Mouse (Mus musculus): ENCODE measurements around the gene Gm15737. TPM values are rescaled to one million over a fixed set of nuclear protein-coding genes. Genes with fewer than 3 reads are reported as not detected.

Gene Gm15737
- polyA plus RNA-seq (2016; fragmentation: Nextera tagmentation; extraction: Ambion mirVana) = 0.13 and 0.15 TPM in 2 replicates

GRCm38 (mm10) chr6:92869089-92869581 is at the start of gene Gm15737:
Gm15737 (plus strand) TSS chr6:92869357.
- Histone ChIP-seq H3K4me2 (replicated peaks) (peak within 1 kb of the TSS; percentile 7; the same call in 1 of the 2 replicates), H3K9ac (no peak within 1 kb of the TSS), H3K4me1 (peaks cover 11% of the 10 kb centered on the region), H3K36me3 (peaks cover 8% of the 10 kb centered on the region; the same call in 1 of the 2 replicates), H3K9me3 (no peaks in the 10 kb centered on the region), H3K27ac (peak within 1 kb of the TSS; percentile 64), H3K27me3 (no peaks in the 10 kb centered on the region), H3K4me3 (no peak within 1 kb of the TSS)
- WGBS = 23% methylated on average over 4 of the region's 4 CpGs
- no peak for ATAC-seq (ENCODE audit: insufficient number of reproducible peaks, insufficient read depth, low FRiP score, low TSS enrichment)

GRCm38 (mm10) chr6:92821606-92822005 is 47.6 kb upstream of the Gm15737 start:
- WGBS = 48% methylated on average over 5 of the region's 5 CpGs

GRCm38 (mm10) chr6:92822006-92822405 is 47.2 kb upstream of the Gm15737 start:
- 65% methylated on average over 6 of the region's 6 CpGs for WGBS
- H3K4me1 ChIP-seq = peaks cover under 1% of the 10 kb centered on the region; the same call in 1 of the 2 replicates
- ATAC-seq (ENCODE audit: insufficient number of reproducible peaks, insufficient read depth, low FRiP score, low TSS enrichment) = no peak

More at GRCm38 (mm10) chr6:92821606-92822005, 47.6 kb upstream of the Gm15737 start:
- H3K36me3 ChIP-seq = no peaks in the 10 kb centered on the region
- peaks cover 2% of the 10 kb centered on the region; the same call in 1 of the 2 replicates for H3K4me1 ChIP-seq
- no peak overlapping the region for H3K4me2 ChIP-seq (replicated peaks)
- H3K9ac ChIP-seq = no peak overlapping the region
- no peaks in the 10 kb centered on the region for H3K9me3 ChIP-seq
- H3K27ac ChIP-seq = no peak overlapping the region
- no peak overlapping the region for H3K4me3 ChIP-seq
- H3K27me3 ChIP-seq = 0 out of 2 replicates have a peak, but pooled peaks cover 2% of the 10 kb centered on the region
- no peak for ATAC-seq (ENCODE audit: insufficient number of reproducible peaks, insufficient read depth, low FRiP score, low TSS enrichment)

GRCm38 (mm10) chr6:92823991-92824390 is 45.2 kb upstream of the Gm15737 start:
- WGBS = 31% methylated on average over 7 of the region's 7 CpGs
- no peak overlapping the region for H3K27ac ChIP-seq
- H3K36me3 ChIP-seq = no peaks in the 10 kb centered on the region
- no peak overlapping the region for H3K4me3 ChIP-seq
- H3K9me3 ChIP-seq = no peaks in the 10 kb centered on the region
- no peak overlapping the region for H3K9ac ChIP-seq
- ATAC-seq (ENCODE audit: insufficient number of reproducible peaks, insufficient read depth, low FRiP score, low TSS enrichment) = no peak
- peaks cover 11% of the 10 kb centered on the region for H3K4me1 ChIP-seq
- H3K27me3 ChIP-seq = 0 out of 2 replicates have a peak, but pooled peaks cover 2% of the 10 kb centered on the region
- H3K4me2 ChIP-seq (replicated peaks) = no peak overlapping the region

More at GRCm38 (mm10) chr6:92822006-92822405, 47.2 kb upstream of the Gm15737 start:
- Histone ChIP-seq H3K4me3 (no peak overlapping the region), H3K9me3 (no peaks in the 10 kb centered on the region), H3K27me3 (0 out of 2 replicates have a peak, but pooled peaks cover 2% of the 10 kb centered on the region), H3K36me3 (no peaks in the 10 kb centered on the region), H3K9ac (no peak overlapping the region), H3K4me2 (replicated peaks) (no peak overlapping the region), H3K27ac (no peak overlapping the region)

- WGBS = 85% methylated on average over 5 of the region's 5 CpGs
These were observed 42.6 kb upstream of the Gm15737 start for GRCm38 (mm10) chr6:92826561-92826960.

GRCm38 (mm10) chr6:92827360-92827759 is 41.8 kb upstream of the Gm15737 start:
- 36% methylated on average over 5 of the region's 5 CpGs for WGBS

More at GRCm38 (mm10) chr6:92826561-92826960, 42.6 kb upstream of the Gm15737 start:
- Histone ChIP-seq H3K9ac (no peak overlapping the region), H3K27ac (no peak overlapping the region), H3K4me2 (replicated peaks) (no peak overlapping the region), H3K36me3 (no peaks in the 10 kb centered on the region), H3K4me3 (no peak overlapping the region), H3K9me3 (no peaks in the 10 kb centered on the region), H3K27me3 (0 out of 2 replicates have a peak, but pooled peaks cover 2% of the 10 kb centered on the region), H3K4me1 (peaks cover 11% of the 10 kb centered on the region)
- no peak for ATAC-seq (ENCODE audit: insufficient number of reproducible peaks, insufficient read depth, low FRiP score, low TSS enrichment)

GRCm38 (mm10) chr6:92829148-92829547 is 40.0 kb upstream of the Gm15737 start:
- peaks cover 11% of the 10 kb centered on the region for H3K4me1 ChIP-seq
- no peak overlapping the region for H3K9ac ChIP-seq
- H3K9me3 ChIP-seq = no peaks in the 10 kb centered on the region
- ATAC-seq (ENCODE audit: insufficient number of reproducible peaks, insufficient read depth, low FRiP score, low TSS enrichment) = no peak
- no peaks in the 10 kb centered on the region for H3K27me3 ChIP-seq
- H3K4me3 ChIP-seq = no peak overlapping the region
- H3K4me2 ChIP-seq (replicated peaks) = no peak overlapping the region
- 85% methylated on average over 2 of the region's 2 CpGs for WGBS
- no peak overlapping the region for H3K27ac ChIP-seq
- no peaks in the 10 kb centered on the region for H3K36me3 ChIP-seq

More at GRCm38 (mm10) chr6:92827360-92827759, 41.8 kb upstream of the Gm15737 start:
- no peaks in the 10 kb centered on the region for H3K9me3 ChIP-seq
- no peaks in the 10 kb centered on the region for H3K36me3 ChIP-seq
- H3K4me3 ChIP-seq = no peak overlapping the region
- no peak overlapping the region for H3K9ac ChIP-seq
- 0 out of 2 replicates have a peak, but pooled peaks cover 2% of the 10 kb centered on the region for H3K27me3 ChIP-seq
- no peak overlapping the region for H3K27ac ChIP-seq
- H3K4me2 ChIP-seq (replicated peaks) = no peak overlapping the region
- H3K4me1 ChIP-seq = peaks cover 11% of the 10 kb centered on the region
- ATAC-seq (ENCODE audit: insufficient number of reproducible peaks, insufficient read depth, low FRiP score, low TSS enrichment) = no peak

- H3K4me3 ChIP-seq = no peak overlapping the region
- H3K9me3 ChIP-seq = no peaks in the 10 kb centered on the region
- no peaks in the 10 kb centered on the region for H3K27me3 ChIP-seq
- peaks cover 11% of the 10 kb centered on the region for H3K4me1 ChIP-seq
- no peak overlapping the region for H3K27ac ChIP-seq
- no peaks in the 10 kb centered on the region for H3K36me3 ChIP-seq
- no peak overlapping the region for H3K9ac ChIP-seq
- no peak for ATAC-seq (ENCODE audit: insufficient number of reproducible peaks, insufficient read depth, low FRiP score, low TSS enrichment)
- no peak overlapping the region for H3K4me2 ChIP-seq (replicated peaks)
- WGBS = 92% methylated on average over 2 of the region's 2 CpGs
These were observed 38.1 kb upstream of the Gm15737 start for GRCm38 (mm10) chr6:92831106-92831505.

GRCm38 (mm10) chr6:92842000-92842399 is 27.2 kb upstream of the Gm15737 start:
- H3K36me3 ChIP-seq = no peaks in the 10 kb centered on the region
- peaks cover 7% of the 10 kb centered on the region; the same call in 1 of the 2 replicates for H3K4me1 ChIP-seq
- no peak for ATAC-seq (ENCODE audit: insufficient number of reproducible peaks, insufficient read depth, low FRiP score, low TSS enrichment)
- H3K27me3 ChIP-seq = no peaks in the 10 kb centered on the region
- 9% methylated on average over 2 of the region's 2 CpGs for WGBS
- no peak overlapping the region for H3K27ac ChIP-seq
- H3K9ac ChIP-seq = no peak overlapping the region
- H3K9me3 ChIP-seq = no peaks in the 10 kb centered on the region
- H3K4me3 ChIP-seq = no peak overlapping the region
- no peak overlapping the region for H3K4me2 ChIP-seq (replicated peaks)

GRCm38 (mm10) chr6:92843474-92843873 is 25.7 kb upstream of the Gm15737 start:
- H3K9me3 ChIP-seq = no peaks in the 10 kb centered on the region
- no peak overlapping the region for H3K9ac ChIP-seq
- no peak overlapping the region for H3K4me2 ChIP-seq (replicated peaks)
- H3K27me3 ChIP-seq = no peaks in the 10 kb centered on the region
- no peak for ATAC-seq (ENCODE audit: insufficient number of reproducible peaks, insufficient read depth, low FRiP score, low TSS enrichment)
- no peaks in the 10 kb centered on the region for H3K36me3 ChIP-seq
- H3K4me3 ChIP-seq = no peak overlapping the region
- H3K27ac ChIP-seq = no peak overlapping the region
- peaks cover 7% of the 10 kb centered on the region; the same call in 1 of the 2 replicates for H3K4me1 ChIP-seq
- WGBS = 84% methylated on average over 2 of the region's 2 CpGs

- Histone ChIP-seq H3K27ac (no peak overlapping the region), H3K9ac (no peak overlapping the region), H3K4me1 (peaks cover 13% of the 10 kb centered on the region; the same call in 1 of the 2 replicates), H3K36me3 (0 out of 2 replicates have a peak, but pooled peaks cover 7% of the 10 kb centered on the region), H3K4me3 (no peak overlapping the region), H3K4me2 (replicated peaks) (no peak overlapping the region), H3K27me3 (no peaks in the 10 kb centered on the region), H3K9me3 (no peaks in the 10 kb centered on the region)
- ATAC-seq (ENCODE audit: insufficient number of reproducible peaks, insufficient read depth, low FRiP score, low TSS enrichment) = no peak
- 90% methylated on average over 8 of the region's 8 CpGs for WGBS
These were observed 23.3 kb upstream of the Gm15737 start for GRCm38 (mm10) chr6:92845898-92846297.

GRCm38 (mm10) chr6:92846614-92847013 is 22.5 kb upstream of the Gm15737 start:
- H3K36me3 ChIP-seq = 0 out of 2 replicates have a peak, but pooled peaks cover 7% of the 10 kb centered on the region
- ATAC-seq (ENCODE audit: insufficient number of reproducible peaks, insufficient read depth, low FRiP score, low TSS enrichment) = no peak
- H3K9ac ChIP-seq = no peak overlapping the region
- no peaks in the 10 kb centered on the region for H3K9me3 ChIP-seq
- no peaks in the 10 kb centered on the region for H3K27me3 ChIP-seq
- peaks cover 13% of the 10 kb centered on the region; the same call in 1 of the 2 replicates for H3K4me1 ChIP-seq
- no peak overlapping the region for H3K27ac ChIP-seq
- no peak overlapping the region for H3K4me2 ChIP-seq (replicated peaks)
- no peak overlapping the region for H3K4me3 ChIP-seq
- 70% methylated on average over 4 of the region's 4 CpGs for WGBS
